Mouse (Mus musculus) gonadal fat pad, adult 2 months (tissue): ENCODE data around the gene Fgfr2. TPM values are rescaled to one million over a fixed set of nuclear protein-coding genes. Genes with fewer than 3 reads are reported as not detected.

Experiments
- DNase-seq: peaks from one replicate; pipeline ENCODE4 v3.0.0-alpha.2; 2012; ENCODE audit warnings: low read depth
- polyA plus RNA-seq: library from polyadenylated mRNA; depleted of rRNA; stranded (reverse); fragments of >200 nt; gene quantifications from 2 replicates; pipeline ENCODE4 v1.2.3, GENCODE M21; 2012

Fgfr2 gene
- polyA plus RNA-seq, 1 experiment: 33.3 TPM

GRCm38 (mm10) chr7:131629562-131629961 is 1493.6 kb downstream of the Fgfr2 start:
- DNase-seq: no peak

- no peak for DNase-seq
Measured at GRCm38 (mm10) chr7:131628846-131629391, 1494.2 kb downstream of the Fgfr2 start.

DNA sequence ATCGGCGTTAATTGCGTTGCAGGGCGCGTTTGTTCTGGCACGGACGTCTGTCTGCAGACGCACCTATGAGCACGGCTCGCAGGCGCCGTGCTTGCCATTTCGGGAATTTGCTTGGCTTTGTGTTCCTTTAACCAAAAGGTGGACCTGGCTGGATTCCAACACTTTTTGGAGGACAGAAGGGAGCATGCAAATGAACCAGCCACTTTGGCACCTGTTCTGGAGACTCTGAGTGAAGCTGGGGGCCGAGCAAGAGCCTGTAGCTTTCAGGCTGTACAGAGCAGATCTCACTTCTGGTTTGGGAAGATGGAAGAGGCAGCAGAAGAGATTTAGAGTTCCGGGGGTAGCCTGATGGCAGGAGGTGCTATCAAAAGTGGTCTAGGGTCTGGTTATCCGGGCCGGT is 1494.8 kb downstream of the Fgfr2 start:
- no peak for DNase-seq

DNA sequence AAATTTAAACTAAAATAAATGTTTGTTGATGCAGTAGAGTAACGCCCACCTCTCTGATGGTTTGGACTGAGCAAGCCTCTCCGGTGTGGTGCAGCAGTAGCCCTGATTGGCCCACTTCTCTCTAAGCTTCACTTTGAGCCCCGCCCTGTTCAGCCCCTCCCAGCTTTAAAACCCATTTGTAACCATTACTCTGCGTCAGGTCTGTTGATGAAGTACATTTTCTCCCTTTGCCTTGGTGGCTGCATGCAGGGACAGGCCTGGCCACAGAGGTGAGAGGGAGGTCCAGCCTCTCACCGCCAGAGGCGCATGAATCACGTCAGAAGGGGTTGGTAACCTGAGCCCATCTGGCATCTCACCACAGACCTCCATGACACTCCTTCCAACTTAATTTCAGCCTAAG is 1513.5 kb downstream of the Fgfr2 start:
- DNase-seq: no peak

- no peak for DNase-seq
Measured at GRCm38 (mm10) chr7:131608049-131608448, 1515.1 kb downstream of the Fgfr2 start.

DNA sequence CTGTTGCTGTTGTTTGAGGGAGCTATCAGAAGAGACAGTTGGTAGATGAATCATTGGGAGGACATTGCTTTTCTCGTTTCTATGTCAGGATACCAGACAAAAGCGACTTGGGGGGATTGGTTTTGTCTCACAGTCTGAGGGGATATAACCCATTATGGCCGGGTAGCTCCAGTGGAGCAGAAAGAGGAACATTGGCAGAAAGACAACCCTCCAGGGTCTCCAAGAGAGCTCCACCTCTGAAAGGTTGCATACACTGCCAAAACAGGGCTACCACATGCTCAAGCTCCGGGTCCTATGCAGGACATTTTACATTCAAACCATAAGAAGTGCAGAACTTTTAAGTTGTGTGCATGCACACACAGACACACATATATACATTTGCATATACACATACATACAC is 1517.7 kb downstream of the Fgfr2 start:
- DNase-seq: no peak

- DNase-seq: no peak
Measured at GRCm38 (mm10) chr7:131604946-131605345, 1518.2 kb downstream of the Fgfr2 start.

DNA sequence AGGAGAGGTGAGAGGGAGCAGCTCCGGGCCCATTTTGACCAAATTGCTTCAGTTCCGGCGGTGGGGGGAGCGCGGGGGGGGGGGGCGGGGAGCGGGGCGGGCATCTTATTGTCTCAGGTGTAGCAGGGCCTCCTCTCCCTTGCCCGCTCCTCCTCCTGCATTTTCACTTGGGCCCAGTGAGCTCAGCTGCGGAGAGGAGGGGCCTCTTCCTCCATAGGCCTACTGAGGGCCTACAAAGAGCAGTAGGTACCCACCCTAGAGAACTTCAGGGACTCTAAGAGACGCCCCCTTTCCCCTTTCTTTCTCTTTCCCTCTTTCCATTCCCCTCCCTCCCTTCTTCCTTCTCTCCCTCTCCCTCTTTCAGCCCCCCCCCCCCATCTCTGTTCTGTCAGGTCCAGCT is 1520.0 kb downstream of the Fgfr2 start:
- no peak for DNase-seq

- DNase-seq: no peak
Measured at GRCm38 (mm10) chr7:131602106-131602505, 1521.0 kb downstream of the Fgfr2 start.

DNA sequence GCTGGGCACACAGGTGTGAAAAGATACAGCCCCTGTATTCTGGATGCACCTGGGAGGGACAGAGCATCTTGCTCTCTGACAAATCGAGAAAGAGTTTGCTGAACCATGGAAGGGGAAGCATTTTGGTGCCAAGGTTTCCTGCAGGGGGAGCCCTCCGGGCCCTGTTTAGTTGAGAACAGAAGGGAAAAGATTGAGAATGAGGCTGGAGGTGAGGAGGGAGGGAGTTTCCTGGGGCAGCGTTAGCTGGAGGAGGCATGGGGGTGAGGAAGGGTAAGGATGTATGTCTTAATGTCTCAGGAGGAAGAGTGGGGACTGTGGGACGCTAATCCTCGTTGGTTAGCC is 1524.7 kb downstream of the Fgfr2 start:
- DNase-seq: no peak

DNA sequence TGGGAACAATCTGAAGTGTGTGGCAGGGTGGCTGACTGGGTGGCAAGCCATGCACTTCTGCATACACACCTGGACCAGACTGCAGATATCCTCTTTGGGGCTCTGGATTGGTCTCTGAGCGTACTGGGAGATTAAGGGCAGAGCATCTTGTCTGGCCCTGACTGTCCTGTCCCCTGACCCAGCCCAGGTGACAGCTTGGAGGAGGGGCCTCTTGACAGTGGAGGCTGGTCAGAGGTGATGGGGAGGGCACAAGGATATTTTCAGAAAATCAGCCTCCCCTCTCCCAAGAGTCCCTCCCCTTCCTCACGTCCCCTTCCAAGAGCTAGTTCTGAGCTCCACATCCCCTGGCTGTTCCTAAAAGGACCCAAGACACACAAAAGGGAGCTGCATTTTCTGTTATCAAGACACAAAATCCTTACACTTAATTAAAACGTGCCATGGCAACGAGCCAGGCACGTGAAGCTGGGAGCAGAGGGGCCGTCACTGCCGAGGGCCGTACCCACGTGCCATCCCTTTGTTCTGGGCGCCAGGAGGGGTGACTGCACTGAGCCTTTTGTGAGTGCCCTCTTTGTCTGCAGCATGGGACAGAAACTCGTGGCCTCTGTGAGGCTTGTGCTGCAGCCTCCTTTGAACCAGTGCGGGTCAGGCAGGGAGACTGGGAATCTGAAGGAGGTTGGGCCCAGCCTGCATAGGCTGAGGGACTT is 1525.2 kb downstream of the Fgfr2 start:
- no peak for DNase-seq

- no peak for DNase-seq
Measured at GRCm38 (mm10) chr7:131585551-131585950, 1537.6 kb downstream of the Fgfr2 start.

- no peak for DNase-seq
Measured at GRCm38 (mm10) chr7:131582178-131582577, 1541.0 kb downstream of the Fgfr2 start.

DNA sequence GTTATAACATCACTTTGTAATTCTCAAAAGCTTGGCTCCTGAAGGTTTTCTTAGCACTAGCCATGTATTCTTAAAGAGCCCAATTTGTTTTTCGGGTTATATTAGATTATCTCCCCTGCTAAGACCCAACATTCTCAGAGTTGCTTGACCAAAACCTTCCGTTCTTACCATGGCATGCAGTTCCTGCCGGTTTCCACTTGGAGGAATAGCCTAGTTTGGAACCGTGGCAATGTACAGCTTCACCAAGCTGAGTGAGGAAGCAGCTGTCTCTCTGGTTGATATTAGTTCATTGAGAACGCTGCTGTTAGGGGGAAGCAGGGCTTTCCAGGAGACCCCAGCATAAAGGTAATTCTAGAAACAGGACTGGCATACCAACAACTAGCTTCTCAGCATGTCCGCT is 1547.9 kb downstream of the Fgfr2 start:
- no peak for DNase-seq

- DNase-seq: no peak
Measured at GRCm38 (mm10) chr7:131560697-131561042, 1562.5 kb downstream of the Fgfr2 start.

DNA sequence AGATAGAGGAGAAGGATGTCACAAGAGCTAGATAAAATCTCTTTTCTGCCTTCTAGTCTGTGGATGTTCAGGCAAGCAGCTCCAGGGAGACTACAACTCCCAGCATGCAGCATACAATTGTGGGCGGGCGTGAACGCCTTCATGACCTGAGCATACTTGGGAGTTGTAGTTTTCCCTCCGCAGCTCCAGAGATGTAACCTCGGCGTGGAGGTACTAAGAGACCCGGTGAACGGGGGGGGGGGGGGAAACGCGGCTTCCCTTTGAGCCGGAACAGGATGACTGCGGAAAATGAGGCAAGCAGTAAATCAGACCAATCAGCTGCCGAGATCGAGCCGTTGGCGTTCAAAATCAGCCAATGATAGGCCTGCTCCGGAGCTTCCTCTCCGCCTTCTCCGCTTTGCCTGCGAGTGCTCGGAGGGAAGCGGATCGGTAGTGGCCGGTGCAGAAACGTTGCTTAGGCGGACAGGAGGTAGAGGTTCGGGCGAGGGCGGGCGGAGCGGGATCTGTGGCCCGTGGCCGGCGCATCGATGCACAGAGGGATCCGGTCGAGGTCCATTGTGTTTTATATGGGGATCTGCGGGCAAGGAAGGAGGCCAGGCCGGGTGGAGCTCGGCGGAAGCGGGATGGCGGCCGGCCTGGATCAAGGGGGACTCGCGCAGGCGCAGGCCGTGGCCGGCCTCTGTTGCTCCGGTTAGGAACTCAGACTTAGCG is 1563.0 kb downstream of the Fgfr2 start, which contains the start of gene Bub3:
Gene Bub3, plus strand, starts transcription at position 237 of the 711 bp plus-strand sequence.
- peak; percentile 74 for DNase-seq

DNA sequence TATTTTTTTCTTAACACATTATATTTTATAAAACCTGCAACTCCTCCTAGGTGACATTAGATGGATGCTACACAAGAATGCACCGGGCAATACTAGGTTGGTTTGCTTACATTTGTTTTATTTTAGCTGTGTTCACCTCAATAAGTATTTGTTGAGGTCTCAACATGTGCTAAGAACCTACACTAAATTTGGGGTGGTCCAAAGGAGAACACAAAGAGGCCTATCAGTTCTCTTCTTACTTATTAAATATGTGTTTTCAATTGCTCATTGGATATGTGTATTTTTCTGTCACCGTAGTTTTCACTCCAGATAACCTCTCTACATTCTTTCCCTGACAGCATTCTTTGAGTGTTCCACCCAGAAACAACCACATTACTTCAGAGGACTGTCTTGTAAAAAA is 1565.4 kb downstream of the Fgfr2 start:
- DNase-seq: no peak

- no peak for DNase-seq
Measured at GRCm38 (mm10) chr7:131556541-131557271, 1566.4 kb downstream of the Fgfr2 start.

GRCm38 (mm10) chr7:131556116-131556515 is 1567.0 kb downstream of the Fgfr2 start:
- DNase-seq: no peak

DNA sequence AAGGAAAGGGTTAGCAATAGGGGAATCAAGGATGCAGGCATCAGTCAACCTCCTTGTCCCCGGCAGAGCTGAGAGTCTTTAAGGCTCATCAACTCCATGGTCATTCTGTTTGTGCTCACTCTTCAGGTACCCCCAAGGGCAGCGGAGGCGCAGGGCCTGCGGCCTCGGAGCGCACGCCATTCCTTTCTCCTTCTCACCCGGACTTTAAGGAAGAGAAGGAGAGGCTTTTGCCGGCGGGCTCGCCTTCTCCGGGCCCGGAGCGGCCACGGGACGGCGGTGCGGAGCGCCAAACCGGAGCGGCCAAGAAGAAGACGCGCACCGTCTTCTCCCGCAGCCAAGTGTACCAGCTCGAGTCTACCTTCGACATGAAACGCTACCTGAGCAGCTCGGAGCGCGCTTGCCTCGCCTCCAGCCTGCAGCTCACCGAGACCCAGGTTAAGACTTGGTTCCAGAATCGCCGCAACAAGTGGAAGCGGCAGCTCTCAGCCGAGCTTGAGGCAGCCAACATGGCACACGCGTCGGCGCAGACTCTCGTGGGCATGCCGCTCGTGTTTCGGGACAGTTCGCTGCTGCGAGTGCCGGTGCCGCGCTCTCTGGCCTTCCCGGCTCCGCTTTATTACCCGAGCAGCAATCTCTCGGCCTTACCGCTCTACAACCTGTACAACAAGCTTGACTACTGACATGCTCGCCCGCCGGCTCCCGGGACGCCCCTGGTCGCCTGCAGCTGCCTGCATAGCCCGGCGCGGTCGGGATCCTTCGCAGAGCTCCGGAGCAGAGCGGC is 1567.7 kb downstream of the Fgfr2 start:
- DNase-seq: no peak

GRCm38 (mm10) chr7:131554341-131555180 is 1568.6 kb downstream of the Fgfr2 start:
- no peak for DNase-seq
